Mouse (Mus musculus) hindbrain, embryonic 16.5 days (tissue): ENCODE measurements around the gene Vps51. TPM values are rescaled to one million over a fixed set of nuclear protein-coding genes. Genes with fewer than 3 reads are reported as not detected.

Experiments
- ATAC-seq: fragments of 200-750 bp; cut with Nextera tagmentation; 2 replicates; pipeline ENCODE4 v1.8.0; 2017; ENCODE audit warnings: moderate TSS enrichment, moderate library complexity
- H3K27ac ChIP-seq: fragments of 300-500 bp; sonication (generic); 2 replicates; pipeline ENCODE4 v1.5.1; 2014; ENCODE audit warnings: low read depth, mild to moderate bottlenecking, control low read depth, low read length, moderate library complexity
- H3K27me3 ChIP-seq: fragments of 300-500 bp; sonication (generic); replicated peaks from 2 replicates; pipeline ENCODE4 v1.6.1; 2014; ENCODE audit warnings: low read length; ENCODE audit not compliant: control insufficient read depth, insufficient read depth
- H3K36me3 ChIP-seq: fragments of 300-500 bp; sonication (generic); 2 replicates; pipeline ENCODE4 v1.6.1; 2014; ENCODE audit warnings: mild to moderate bottlenecking, low read length, moderate library complexity, mixed read lengths; ENCODE audit not compliant: control insufficient read depth, insufficient read depth
- H3K4me1 ChIP-seq: fragments of 300-500 bp; sonication (generic); 2 replicates; pipeline ENCODE4 v1.6.1; 2014; ENCODE audit warnings: low read depth, low read length; ENCODE audit not compliant: control insufficient read depth, insufficient read depth
- H3K4me2 ChIP-seq: fragments of 300-500 bp; sonication (generic); 2 replicates; pipeline ENCODE4 v1.6.1; 2014; ENCODE audit warnings: mild to moderate bottlenecking, low read length, control low read depth, moderate library complexity
- H3K4me3 ChIP-seq: fragments of 300-500 bp; sonication (generic); 2 replicates; pipeline ENCODE4 v1.5.1; 2014; ENCODE audit warnings: mild to moderate bottlenecking, low read length, control low read depth, moderate library complexity
- H3K9ac ChIP-seq: fragments of 300-500 bp; sonication (generic); 2 replicates; pipeline ENCODE4 v1.6.1; 2014; ENCODE audit warnings: low read depth, mild to moderate bottlenecking, control low read depth, low read length, moderate library complexity
- H3K9me3 ChIP-seq: fragments of 300-500 bp; sonication (generic); 2 replicates; pipeline ENCODE4 v1.6.1; 2014; ENCODE audit warnings: mild to moderate bottlenecking, low read length, moderate library complexity; ENCODE audit not compliant: control insufficient read depth
- WGBS: fragments of 180-500 bp; shearing (Covaris S2); extraction: QIAGEN DNeasy Blood & Tissue Kit; methylation state at CpG from one replicate; pipeline ENCODE4 v1.1.7; 2014; 5-methylcytosine and 5-hydroxymethylcytosine counted together
- polyA plus RNA-seq: library from polyadenylated mRNA; unstranded; fragments of >200 nt; fragmentation: Nextera tagmentation; extraction: Ambion mirVana; gene quantifications from 2 replicates; pipeline ENCODE4 v1.2.1, GENCODE M21; 2015

Vps51 gene
- polyA plus RNA-seq, 1 experiment from 2014 or later, result 91.3 TPM

- no peak overlapping the region for H3K27ac ChIP-seq
- no peak overlapping the region for H3K4me2 ChIP-seq
- no peaks in the 10 kb centered on the region for H3K9me3 ChIP-seq
- WGBS, result 74% methylated on average over 14 of the region's 14 CpGs
- ATAC-seq, result no peak
- H3K27me3 ChIP-seq, result no peaks in the 10 kb centered on the region
- H3K36me3 ChIP-seq, result no peaks in the 10 kb centered on the region
- H3K4me1 ChIP-seq, result no peaks in the 10 kb centered on the region
- no peak overlapping the region for H3K4me3 ChIP-seq
- no peak overlapping the region for H3K9ac ChIP-seq
Measured at GRCm38 (mm10) chr19:6030520-6031280, 46.3 kb downstream of the Vps51 start.

- no peaks in the 10 kb centered on the region for H3K4me1 ChIP-seq
- no peak overlapping the region for H3K27ac ChIP-seq
- H3K27me3 ChIP-seq, result no peaks in the 10 kb centered on the region
- H3K36me3 ChIP-seq, result no peaks in the 10 kb centered on the region
- ATAC-seq, result no peak
- 85% methylated on average over 9 of the region's 9 CpGs for WGBS
- H3K9ac ChIP-seq, result no peak overlapping the region
- H3K4me2 ChIP-seq, result no peak overlapping the region
- no peaks in the 10 kb centered on the region for H3K9me3 ChIP-seq
- no peak overlapping the region for H3K4me3 ChIP-seq
Measured at GRCm38 (mm10) chr19:6029426-6029825, 47.6 kb downstream of the Vps51 start.

DNA sequence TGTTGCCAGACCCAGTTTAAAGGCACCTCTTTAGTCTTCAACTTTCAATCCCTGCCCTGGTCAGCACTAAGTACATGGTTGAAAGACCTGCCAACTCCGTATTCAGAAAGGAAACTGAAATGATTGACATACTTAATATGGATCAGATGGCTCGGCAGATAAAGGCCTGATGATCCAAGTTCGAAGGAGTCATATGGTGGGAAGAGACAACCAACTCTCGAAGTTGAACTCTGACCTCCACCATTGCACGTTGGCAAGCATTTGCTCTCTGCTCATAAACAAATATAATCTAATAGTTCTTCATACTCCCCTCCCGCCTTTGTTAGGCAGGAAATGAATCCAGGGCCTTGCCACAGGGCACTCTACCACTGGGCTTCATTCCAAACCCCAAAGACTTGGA is 48.0 kb downstream of the Vps51 start:
- no peak for ATAC-seq
- H3K4me1 ChIP-seq, result no peaks in the 10 kb centered on the region
- 84% methylated on average over 6 of the region's 6 CpGs for WGBS

GRCm38 (mm10) chr19:6023930-6024329 is 53.1 kb downstream of the Vps51 start:
- Histone ChIP-seq H3K4me2 (no peak overlapping the region), H3K27ac (no peak overlapping the region), H3K9ac (no peak overlapping the region), H3K36me3 (no peaks in the 10 kb centered on the region), H3K27me3 (no peaks in the 10 kb centered on the region), H3K9me3 (no peaks in the 10 kb centered on the region), H3K4me3 (no peak overlapping the region), H3K4me1 (no peaks in the 10 kb centered on the region)
- ATAC-seq, result no peak
- 85% methylated on average over 7 of the region's 7 CpGs for WGBS

More for the DNA sequence above, 48.0 kb downstream of the Vps51 start:
- Histone ChIP-seq H3K4me3 (no peak overlapping the region), H3K9ac (no peak overlapping the region), H3K27ac (no peak overlapping the region), H3K9me3 (no peaks in the 10 kb centered on the region), H3K27me3 (no peaks in the 10 kb centered on the region), H3K4me2 (no peak overlapping the region), H3K36me3 (no peaks in the 10 kb centered on the region)

DNA sequence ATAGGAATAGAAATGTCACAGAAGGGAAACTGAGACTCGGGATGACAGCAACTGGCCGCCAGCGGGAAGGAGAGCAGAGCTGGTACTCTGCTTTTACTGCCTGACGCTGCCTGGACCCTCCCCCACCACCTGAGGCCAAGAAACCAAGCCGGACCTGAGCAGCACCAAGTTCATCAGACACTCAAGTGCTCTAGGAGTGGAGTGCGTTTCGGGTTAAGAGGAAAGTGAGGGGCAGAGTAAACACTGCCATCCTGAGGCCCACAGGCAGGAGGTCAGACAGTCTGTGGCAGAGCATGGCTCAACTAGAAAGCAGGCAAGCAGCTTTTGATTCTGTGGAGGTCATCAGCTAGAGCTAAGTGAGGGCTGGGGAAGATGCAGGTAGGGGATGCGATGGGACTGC is 54.0 kb downstream of the Vps51 start:
- no peaks in the 10 kb centered on the region for H3K36me3 ChIP-seq
- H3K9ac ChIP-seq, result no peak overlapping the region; the same call in 1 of the 2 replicates
- H3K4me2 ChIP-seq, result no peak overlapping the region
- ATAC-seq, result no peak
- no peak overlapping the region for H3K27ac ChIP-seq
- no peaks in the 10 kb centered on the region for H3K4me1 ChIP-seq
- H3K9me3 ChIP-seq, result no peaks in the 10 kb centered on the region
- no peaks in the 10 kb centered on the region for H3K27me3 ChIP-seq
- no peak overlapping the region for H3K4me3 ChIP-seq
- WGBS, result 68% methylated on average over 8 of the region's 8 CpGs

GRCm38 (mm10) chr19:6020276-6020675 is 56.8 kb downstream of the Vps51 start:
- Histone ChIP-seq H3K4me2 (no peak overlapping the region), H3K4me1 (peaks cover 8% of the 10 kb centered on the region), H3K36me3 (no peaks in the 10 kb centered on the region), H3K4me3 (no peak overlapping the region), H3K9me3 (no peaks in the 10 kb centered on the region), H3K27me3 (0 out of 2 replicates have a peak, but pooled peaks cover 3% of the 10 kb centered on the region), H3K9ac (no peak overlapping the region), H3K27ac (no peak overlapping the region)
- no peak for ATAC-seq
- WGBS, result 56% methylated on average over 3 of the region's 3 CpGs

- Histone ChIP-seq H3K4me2 (no peak overlapping the region), H3K4me1 (peaks cover 13% of the 10 kb centered on the region), H3K27ac (no peak overlapping the region), H3K4me3 (no peak overlapping the region), H3K27me3 (peaks cover 6% of the 10 kb centered on the region; the same call in 1 of the 2 replicates), H3K9ac (no peak overlapping the region), H3K9me3 (no peaks in the 10 kb centered on the region), H3K36me3 (no peaks in the 10 kb centered on the region)
- 33% methylated on average over 15 of the region's 15 CpGs for WGBS
- no peak for ATAC-seq
Measured at GRCm38 (mm10) chr19:6018142-6019089, 58.6 kb downstream of the Vps51 start.
